Mouse (Mus musculus) adrenal gland, adult (tissue): ENCODE results near the gene Gm11756.
"Not testable (repeated sequence)": the region's sequence is repeated elsewhere in the genome, so short reads cannot be mapped to it uniquely, and the experiment has no call there.

Experiments
- DNase-seq, 2 experiments: peaks; one replicate each; pipeline ENCODE4 v3.0.0; 2022 to 2023; ENCODE audit warnings: low spot score in 1 of 2; ENCODE audit not compliant: inconsistent age in 2 of 2

Gm11756 gene

DNA sequence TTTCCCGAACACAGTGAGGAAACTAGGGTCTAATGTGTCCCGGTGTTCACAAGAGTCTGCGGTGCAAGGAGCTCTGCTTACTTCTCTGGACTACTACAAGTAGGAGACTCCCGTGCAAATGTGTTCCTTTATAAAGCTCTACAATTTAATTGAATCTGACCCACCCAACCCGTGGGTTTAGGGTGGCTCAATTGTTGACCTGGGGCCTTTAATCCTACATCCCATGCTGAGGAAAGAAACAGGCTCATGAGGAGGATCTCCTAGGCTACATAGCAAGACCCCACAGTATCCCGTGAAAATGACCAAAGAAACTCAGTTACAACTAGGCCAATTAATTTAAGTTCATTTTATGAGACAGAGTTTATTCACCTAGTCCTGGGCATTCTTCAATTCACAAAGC is at the start of gene Gm11756:
Gm11756 (minus strand) TSS at position 101 of the 400 bp plus-strand sequence.
- not testable (repeated sequence) for DNase-seq

GRCm38 (mm10) chr4:73950375-73950896 is 29.9 kb upstream of the Gm11756 start, which contains the start of gene 2310002L09Rik:
Gene 2310002L09Rik, minus strand, starts transcription at chr4:73950846.
- no peak for DNase-seq

DNA sequence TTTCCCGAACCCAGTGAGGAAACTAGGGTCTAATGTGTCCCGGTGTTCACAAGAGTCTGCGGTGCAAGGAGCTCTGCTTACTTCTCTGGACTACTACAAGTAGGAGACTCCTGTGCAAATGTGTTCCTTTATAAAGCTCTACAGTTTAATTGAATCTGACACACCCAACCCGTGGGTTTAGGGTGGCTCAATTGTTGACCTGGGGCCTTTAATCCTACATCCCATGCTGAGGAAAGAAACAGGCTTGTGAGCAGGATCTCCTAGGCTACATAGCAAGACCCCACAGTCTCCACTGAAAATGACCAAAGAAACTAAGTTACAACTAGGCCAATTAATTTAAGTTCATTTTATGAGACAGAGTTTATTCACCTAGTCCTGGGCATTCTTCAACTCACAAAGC is 14.7 kb downstream of the Gm11756 start, which contains the start of gene Gm13871:
Gm13871 (minus strand) TSS at position 101 of the 400 bp plus-strand sequence.
- DNase-seq = not testable (repeated sequence)

GRCm38 (mm10) chr4:73891012-73891411 is 29.5 kb downstream of the Gm11756 start, which contains the start of gene Gm11757:
Gene Gm11757, minus strand, starts transcription at chr4:73891112.
- DNase-seq = not testable (repeated sequence)

DNA sequence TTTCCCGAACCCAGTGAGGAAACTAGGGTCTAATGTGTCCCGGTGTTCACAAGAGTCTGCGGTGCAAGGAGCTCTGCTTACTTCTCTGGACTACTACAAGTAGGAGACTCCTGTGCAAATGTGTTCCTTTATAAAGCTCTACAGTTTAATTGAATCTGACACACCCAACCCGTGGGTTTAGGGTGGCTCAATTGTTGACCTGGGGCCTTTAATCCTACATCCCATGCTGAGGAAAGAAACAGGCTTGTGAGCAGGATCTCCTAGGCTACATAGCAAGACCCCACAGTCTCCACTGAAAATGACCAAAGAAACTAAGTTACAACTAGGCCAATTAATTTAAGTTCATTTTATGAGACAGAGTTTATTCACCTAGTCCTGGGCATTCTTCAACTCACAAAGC is 44.4 kb downstream of the Gm11756 start, which contains the start of gene Gm11758:
Gm11758 (minus strand) TSS at position 101 of the 400 bp plus-strand sequence.
- DNase-seq = not testable (repeated sequence)
